Mouse (Mus musculus) small intestine, adult 2 months (tissue): ENCODE data around the gene Kdf1. TPM values are rescaled to one million over a fixed set of nuclear protein-coding genes. Genes with fewer than 3 reads are reported as not detected.
"Not testable (repeated sequence)": the region's sequence is repeated elsewhere in the genome, so short reads cannot be mapped to it uniquely, and the experiment has no call there.

ENCODE experiments used
- H3K27ac ChIP-seq: fragments of 200-500 bp; 2 replicates; pipeline ENCODE4 v1.5.1; 2012; ENCODE audit warnings: low read depth, low read length, control low read depth, inconsistent platforms; ENCODE audit not compliant: insufficient read depth
- H3K27me3 ChIP-seq: fragments of 200-500 bp; 2 replicates; pipeline ENCODE4 v1.6.1; 2012; ENCODE audit warnings: mild to moderate bottlenecking, moderate library complexity, low read length, inconsistent platforms; ENCODE audit not compliant: control insufficient read depth, insufficient read depth
- H3K36me3 ChIP-seq: fragments of 200-500 bp; 2 replicates; pipeline ENCODE4 v1.6.1; 2012; ENCODE audit warnings: mild to moderate bottlenecking, low read length, control low read depth, inconsistent platforms; ENCODE audit not compliant: control insufficient read depth, insufficient read depth
- H3K4me1 ChIP-seq: fragments of 200-500 bp; 2 replicates; pipeline ENCODE4 v1.6.1; 2012; ENCODE audit warnings: low read length, inconsistent platforms, mixed read lengths; ENCODE audit not compliant: control insufficient read depth, insufficient read depth, insufficient read length
- H3K4me3 ChIP-seq: fragments of 200-500 bp; 2 replicates; pipeline ENCODE4 v1.5.1; 2012; ENCODE audit warnings: low read depth, mild to moderate bottlenecking, control low read depth, inconsistent platforms, low read length, moderate library complexity
- CTCF ChIP-seq: fragments of 200-500 bp; IDR thresholded peaks from 2 replicates; pipeline ENCODE4 v1.5.1; 2012; ENCODE audit warnings: low read depth, mild to moderate bottlenecking, control low read depth, inconsistent platforms, low read length, moderate library complexity, mixed read lengths; ENCODE audit not compliant: insufficient replicate concordance, insufficient read length; ENCODE audit errors: extremely low read depth
- POLR2A ChIP-seq: fragments of 200-500 bp; IDR thresholded peaks from 2 replicates; pipeline ENCODE4 v1.6.1; 2012; ENCODE audit warnings: low read depth, mild to moderate bottlenecking, control low read depth, inconsistent platforms, low read length, moderate library complexity
- WGBS: fragments of 180-500 bp; shearing (Covaris S2); methylation state at CpG from one replicate; pipeline ENCODE4 v1.1.7; 2018; 5-methylcytosine and 5-hydroxymethylcytosine counted together
- polyA plus RNA-seq: library from polyadenylated mRNA; depleted of rRNA; stranded (reverse); fragments of >200 nt; gene quantifications from 2 replicates; pipeline ENCODE4 v1.2.3, GENCODE M21; 2012

Kdf1 gene
- polyA plus RNA-seq, 1 experiment, result 71.0 TPM

DNA sequence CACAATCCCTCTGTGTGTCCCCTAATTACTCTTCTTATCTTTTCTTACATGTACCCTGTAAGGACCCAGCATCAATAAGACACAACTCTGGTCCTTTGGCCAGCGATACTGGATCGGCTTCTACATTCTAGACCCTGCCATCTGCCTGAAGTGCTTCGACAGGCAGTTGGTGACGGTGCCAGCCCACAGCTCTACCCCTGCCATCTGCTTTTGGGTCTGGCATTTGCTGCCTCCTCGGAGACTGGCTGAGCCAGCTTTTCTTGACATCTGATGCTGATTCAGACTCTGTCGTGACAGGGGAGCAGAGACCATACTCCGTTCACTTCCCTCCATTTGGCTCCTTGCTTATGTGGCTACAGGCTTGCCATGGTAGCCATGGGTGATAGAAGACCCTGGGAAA lies 9.8 kb upstream of the Kdf1 start:
- WGBS, result 89% methylated on average over 7 of the region's 7 CpGs
- no peak overlapping the region for H3K4me3 ChIP-seq
- H3K36me3 ChIP-seq, result no peaks in the 10 kb centered on the region
- TF ChIP-seq POLR2A, result no peak
- TF ChIP-seq CTCF, result no peak
- H3K27me3 ChIP-seq, result 0 out of 2 replicates have a peak, but pooled peaks cover 2% of the 10 kb centered on the region
- H3K27ac ChIP-seq, result no peak overlapping the region
- H3K4me1 ChIP-seq, result no peaks in the 10 kb centered on the region

DNA sequence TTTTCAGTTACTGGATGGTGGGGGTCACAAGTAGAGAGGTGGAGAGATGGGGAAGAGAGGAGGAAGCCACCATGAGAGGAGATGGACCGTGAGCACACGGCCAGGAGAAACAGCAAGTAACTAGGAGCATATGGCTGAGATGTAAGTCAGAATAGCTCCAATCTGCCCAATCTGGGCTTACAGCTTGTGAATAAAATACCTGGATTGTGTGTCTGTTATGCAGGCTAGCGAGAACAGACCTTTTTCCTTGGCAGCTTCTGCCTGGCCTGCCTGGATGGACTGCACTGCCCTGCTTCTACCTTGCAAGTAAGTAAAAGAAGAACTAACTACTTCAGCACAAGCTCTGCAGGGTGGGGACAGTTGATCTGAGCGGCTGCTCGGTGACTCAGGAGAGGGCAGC lies 7.7 kb upstream of the Kdf1 start:
- H3K4me1 ChIP-seq, result no peaks in the 10 kb centered on the region
- no peaks in the 10 kb centered on the region for H3K27me3 ChIP-seq
- TF ChIP-seq CTCF (no peak), POLR2A (no peak)
- H3K36me3 ChIP-seq, result no peaks in the 10 kb centered on the region
- no peak overlapping the region for H3K4me3 ChIP-seq
- 81% methylated on average over 5 of the region's 5 CpGs for WGBS
- no peak overlapping the region for H3K27ac ChIP-seq

DNA sequence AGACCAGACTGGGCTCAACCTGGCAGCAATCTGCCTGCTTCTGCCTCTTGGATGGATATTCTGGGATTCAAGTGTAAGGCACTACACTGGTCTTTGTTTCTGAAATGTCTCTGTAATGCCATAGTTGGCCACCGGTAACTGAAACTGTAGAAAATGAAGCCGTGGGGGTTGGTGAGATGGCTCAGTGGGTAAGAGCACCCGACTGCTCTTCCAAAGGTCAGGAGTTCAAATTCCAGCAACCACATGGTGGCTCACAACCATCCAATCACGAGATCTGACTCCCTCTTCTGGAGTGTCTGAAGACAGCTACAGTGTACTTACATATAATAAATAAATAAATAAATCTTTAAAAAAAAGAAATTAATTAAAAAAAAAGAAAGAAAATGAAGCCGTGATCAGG lies 6.3 kb upstream of the Kdf1 start:
- not testable (repeated sequence) for H3K27me3 ChIP-seq, H3K4me3 ChIP-seq, H3K36me3 ChIP-seq, H3K4me1 ChIP-seq
- peak overlapping the region; percentile 59; the same call in 1 of the 2 replicates for H3K27ac ChIP-seq
- WGBS, result 20% methylated on average over 5 of the region's 5 CpGs

DNA sequence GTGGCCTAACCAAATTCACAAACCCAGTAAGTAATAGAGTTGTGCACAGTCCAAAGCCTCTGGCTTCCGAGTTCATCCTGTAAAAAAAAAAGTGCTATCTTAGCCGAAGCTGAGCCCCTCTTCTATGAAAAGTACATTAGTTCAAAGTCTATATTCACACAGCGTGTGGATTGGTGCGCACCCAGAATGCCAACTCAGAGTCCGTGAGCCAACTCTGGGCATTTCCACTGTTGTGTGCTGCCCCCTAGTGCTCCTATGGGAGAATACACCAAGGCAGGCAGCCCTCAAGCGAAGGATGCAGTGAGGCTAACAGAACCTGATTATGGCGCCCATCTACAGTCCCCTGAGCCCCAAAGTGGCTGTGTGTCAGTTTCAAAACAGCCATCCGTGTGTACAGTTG lies 5.8 kb upstream of the Kdf1 start:
- WGBS, result 5% methylated on average over 8 of the region's 8 CpGs
- H3K4me1 ChIP-seq, result no peaks in the 10 kb centered on the region
- H3K36me3 ChIP-seq, result no peaks in the 10 kb centered on the region
- H3K27me3 ChIP-seq, result no peaks in the 10 kb centered on the region
- TF ChIP-seq CTCF, result peak; percentile 93; the same call in 1 of the 2 replicates
- TF ChIP-seq POLR2A, result no peak
- H3K27ac ChIP-seq, result peak overlapping the region; percentile 59; the same call in 1 of the 2 replicates
- no peak overlapping the region for H3K4me3 ChIP-seq

DNA sequence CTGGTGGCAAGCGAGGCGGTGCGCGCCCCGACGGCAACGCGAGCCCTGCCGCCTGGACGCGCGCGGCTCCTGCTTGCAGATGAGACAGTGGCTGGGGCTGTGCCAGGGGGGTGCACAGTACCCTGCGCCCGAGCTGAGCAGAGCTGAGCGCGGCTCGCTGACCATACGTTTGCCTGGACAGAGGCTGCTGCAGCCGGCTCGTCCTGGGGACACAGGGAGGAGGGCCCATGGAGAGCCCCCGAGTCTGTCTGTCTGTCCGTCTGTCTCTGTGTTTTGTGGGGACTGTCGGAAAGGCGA lies 554 bp downstream of the Kdf1 start:
- TF ChIP-seq POLR2A, result no peak
- 4% methylated on average over 25 of the region's 25 CpGs for WGBS
- Histone ChIP-seq H3K4me1 (no peaks in the 10 kb centered on the region; the same call in 1 of the 2 replicates), H3K36me3 (no peaks in the 10 kb centered on the region), H3K27ac (no peak overlapping the region), H3K4me3 (peak overlapping the region; percentile 87), H3K27me3 (no peaks in the 10 kb centered on the region)

DNA sequence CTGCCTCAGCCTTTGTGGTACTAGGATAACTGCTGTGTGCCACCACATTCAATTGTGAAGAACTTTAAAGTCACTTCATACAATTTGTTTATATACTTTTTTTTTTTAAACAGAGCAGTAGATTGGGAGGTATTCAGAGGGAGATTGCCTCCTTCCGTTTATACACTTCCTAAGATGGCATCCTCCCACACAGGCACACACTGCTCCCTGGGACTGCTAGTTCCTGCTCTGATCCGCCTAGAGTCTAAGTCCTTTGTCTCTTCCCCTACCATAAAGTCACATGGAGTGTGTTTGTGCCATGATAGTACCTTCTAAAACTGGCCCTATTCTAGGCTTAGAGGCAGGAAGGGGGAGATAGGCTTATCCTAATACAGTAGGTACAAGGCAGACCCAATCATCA lies 2.7 kb downstream of the Kdf1 start:
- 58% methylated on average over 2 of the region's 2 CpGs for WGBS
- TF ChIP-seq POLR2A, result no peak
- TF ChIP-seq CTCF, result no peak

DNA sequence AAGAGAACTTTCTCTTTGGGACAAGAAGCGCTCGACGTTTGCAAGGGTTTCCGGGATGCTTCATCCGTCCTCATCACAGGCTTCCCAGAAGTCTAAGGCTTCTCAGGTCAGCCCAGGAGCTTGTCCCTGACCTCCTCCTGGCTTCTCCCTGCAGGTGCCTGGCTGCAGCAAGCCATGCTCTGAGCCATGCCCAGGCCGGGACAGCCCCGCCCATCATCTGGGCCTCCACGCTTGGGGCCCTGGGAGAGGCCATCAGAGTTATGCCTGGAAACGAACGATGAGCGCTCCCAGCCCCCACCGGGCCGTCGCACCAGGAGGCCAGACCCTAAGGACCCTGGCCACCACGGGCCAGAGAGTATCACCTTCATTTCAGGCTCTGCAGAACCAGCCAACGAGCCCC lies 9.0 kb downstream of the Kdf1 start:
- Histone ChIP-seq H3K36me3 (peaks cover 35% of the 10 kb centered on the region), H3K4me1 (no peaks in the 10 kb centered on the region), H3K27me3 (no peaks in the 10 kb centered on the region), H3K4me3 (no peak overlapping the region), H3K27ac (no peak overlapping the region)
- WGBS, result 54% methylated on average over 16 of the region's 16 CpGs
- TF ChIP-seq CTCF (no peak), POLR2A (no peak)

More for the DNA sequence above, 2.7 kb downstream of the Kdf1 start:
- Histone ChIP-seq H3K4me1 (no peaks in the 10 kb centered on the region; the same call in 1 of the 2 replicates), H3K27me3 (no peaks in the 10 kb centered on the region), H3K36me3 (0 out of 2 replicates have a peak, but pooled peaks cover 2% of the 10 kb centered on the region), H3K4me3 (no peak overlapping the region), H3K27ac (no peak overlapping the region)

DNA sequence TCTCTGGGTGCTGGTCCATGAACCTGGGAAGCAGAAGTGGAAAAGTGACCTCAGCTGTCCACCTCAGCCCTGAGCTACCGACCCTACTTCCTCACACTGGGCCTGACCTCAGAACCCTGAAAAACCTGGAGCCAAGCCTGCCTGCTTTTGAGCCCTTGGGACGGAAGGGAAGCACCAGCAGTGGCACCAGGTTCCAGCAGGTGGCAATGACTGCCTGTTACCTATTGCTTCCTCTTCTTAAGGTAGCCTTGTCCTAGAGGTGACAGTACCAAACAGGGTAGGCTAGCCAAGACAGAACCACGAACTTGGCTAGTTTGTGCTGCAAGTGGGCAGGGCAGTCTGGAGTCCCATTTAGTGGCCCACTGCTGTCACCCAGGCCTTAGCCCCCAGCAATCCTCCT lies 14.0 kb downstream of the Kdf1 start:
- Histone ChIP-seq H3K4me3 (no peak overlapping the region), H3K36me3 (peaks cover 59% of the 10 kb centered on the region), H3K27me3 (no peaks in the 10 kb centered on the region), H3K27ac (no peak overlapping the region), H3K4me1 (peaks cover 12% of the 10 kb centered on the region)
- WGBS, result 49% methylated on average over 3 of the region's 3 CpGs
- TF ChIP-seq POLR2A (no peak), CTCF (no peak)
